Mouse (Mus musculus): Measurements from ENCODE around the gene Sgf29.
"Not testable (repeated sequence)": the region's sequence is repeated elsewhere in the genome, so short reads cannot be mapped to it uniquely, and the experiment has no call there.

The Sgf29 gene

GRCm38 (mm10) chr7:126636733-126637520 is 12.2 kb upstream of the Sgf29 start:
- DNase-seq (ENCODE audit: low spot score in 2 of 2) = peak in 1 of 2 experiments; percentile 11

- no peak for DNase-seq (ENCODE audit: low spot score in 2 of 2)
Measured at GRCm38 (mm10) chr7:126642545-126643243, 6.4 kb upstream of the Sgf29 start.

GRCm38 (mm10) chr7:126643244-126643617 is 5.9 kb upstream of the Sgf29 start:
- DNase-seq (ENCODE audit: low spot score in 2 of 2) = not testable (repeated sequence)

- DNase-seq (ENCODE audit: low spot score in 2 of 2) = no peak
Measured at GRCm38 (mm10) chr7:126644345-126644744, 4.8 kb upstream of the Sgf29 start.

DNA sequence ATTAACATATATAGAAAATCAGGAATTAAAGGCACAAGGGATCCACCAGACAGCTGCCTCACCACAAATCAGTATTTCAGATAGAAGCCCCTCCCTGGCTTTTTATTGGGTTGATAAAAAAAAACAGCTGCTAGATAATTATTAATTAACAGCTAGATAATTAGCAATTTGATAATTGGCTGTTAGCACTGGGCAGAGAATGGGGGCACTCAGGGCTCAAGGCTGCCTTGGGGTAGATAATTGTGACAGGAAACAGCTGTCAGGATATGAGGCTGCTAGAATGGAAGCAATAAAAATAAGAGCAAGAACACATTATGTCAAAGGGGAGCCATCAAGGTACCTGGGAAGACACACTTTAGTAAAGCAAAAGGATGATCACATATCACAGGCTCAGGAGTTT is 4.2 kb upstream of the Sgf29 start:
- no peak for DNase-seq (ENCODE audit: low spot score in 2 of 2)

GRCm38 (mm10) chr7:126645708-126646107 is 3.4 kb upstream of the Sgf29 start:
- no peak for DNase-seq (ENCODE audit: low spot score in 2 of 2)

DNA sequence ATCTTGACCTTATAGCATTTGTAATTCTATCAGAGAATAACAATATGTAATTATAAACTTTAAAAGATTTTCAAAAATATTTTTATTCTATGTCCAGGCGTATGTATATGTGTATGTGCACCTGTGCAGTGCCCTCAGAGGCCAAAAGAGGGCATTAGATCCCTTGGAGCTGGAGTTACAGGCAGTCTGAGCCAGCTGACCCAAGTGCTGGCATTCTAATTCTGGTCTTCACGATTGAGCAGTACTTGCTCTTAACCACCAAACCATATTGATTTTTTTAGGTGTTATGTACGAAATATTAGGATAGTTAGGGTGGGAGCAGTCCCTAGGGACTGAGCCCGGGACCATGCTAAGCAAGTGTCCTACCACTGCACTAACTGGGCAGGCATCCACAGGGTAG is 623 bp upstream of the Sgf29 start:
- no peak for DNase-seq (ENCODE audit: low spot score in 2 of 2)

GRCm38 (mm10) chr7:126650852-126651251 is 1.7 kb downstream of the Sgf29 start:
- no peak for DNase-seq (ENCODE audit: low spot score in 2 of 2)

DNA sequence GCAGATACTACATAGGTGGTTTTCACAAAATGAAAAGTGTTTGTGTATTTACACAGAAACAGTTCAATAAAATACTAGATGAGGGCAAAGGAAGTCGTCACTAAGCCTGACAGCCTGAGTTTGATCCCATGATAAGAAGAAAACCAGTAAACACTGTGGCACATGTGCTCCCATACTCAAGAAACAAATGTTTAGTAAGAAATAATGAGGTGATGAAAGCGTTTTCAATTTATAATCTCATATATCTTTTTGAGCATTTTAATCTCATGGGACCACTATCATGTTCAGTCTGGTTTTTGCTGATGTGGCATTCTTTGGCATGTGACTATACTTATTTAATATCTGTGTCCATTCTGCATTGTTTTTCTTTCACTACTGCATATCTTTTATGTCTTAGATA is 4.9 kb downstream of the Sgf29 start:
- no peak for DNase-seq (ENCODE audit: low spot score in 2 of 2)

- DNase-seq (ENCODE audit: low spot score in 2 of 2) = no peak
Measured at GRCm38 (mm10) chr7:126655695-126656094, 6.6 kb downstream of the Sgf29 start.

- no peak for DNase-seq (ENCODE audit: low spot score in 2 of 2)
Measured at GRCm38 (mm10) chr7:126657522-126657921, 8.4 kb downstream of the Sgf29 start.

- no peak for DNase-seq (ENCODE audit: low spot score in 2 of 2)
Measured at GRCm38 (mm10) chr7:126659771-126660170, 10.7 kb downstream of the Sgf29 start.

GRCm38 (mm10) chr7:126663646-126664045 is 14.5 kb downstream of the Sgf29 start:
- DNase-seq (ENCODE audit: low spot score in 2 of 2) = no peak

DNA sequence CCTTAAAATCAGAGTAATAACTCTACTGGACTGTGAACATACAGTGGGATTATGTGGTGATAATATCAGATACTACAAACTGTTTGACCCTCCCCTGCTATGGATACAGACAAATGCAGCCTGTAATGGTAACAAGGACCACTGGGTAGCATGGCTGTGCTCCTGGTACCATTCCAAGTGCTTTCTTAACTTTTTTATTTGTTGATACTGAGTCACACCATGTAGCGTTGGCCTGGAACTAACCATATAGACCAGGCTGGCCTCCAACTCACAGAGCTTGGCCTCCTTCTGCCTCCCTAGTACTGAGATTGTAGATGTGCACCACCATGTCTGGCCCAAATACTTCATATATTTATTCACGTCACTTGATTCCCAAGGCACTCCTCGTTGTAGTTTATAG is 16.2 kb downstream of the Sgf29 start:
- DNase-seq (ENCODE audit: low spot score in 2 of 2) = no peak

GRCm38 (mm10) chr7:126667495-126668090 is 18.5 kb downstream of the Sgf29 start:
- DNase-seq (ENCODE audit: low spot score in 2 of 2) = no peak

DNA sequence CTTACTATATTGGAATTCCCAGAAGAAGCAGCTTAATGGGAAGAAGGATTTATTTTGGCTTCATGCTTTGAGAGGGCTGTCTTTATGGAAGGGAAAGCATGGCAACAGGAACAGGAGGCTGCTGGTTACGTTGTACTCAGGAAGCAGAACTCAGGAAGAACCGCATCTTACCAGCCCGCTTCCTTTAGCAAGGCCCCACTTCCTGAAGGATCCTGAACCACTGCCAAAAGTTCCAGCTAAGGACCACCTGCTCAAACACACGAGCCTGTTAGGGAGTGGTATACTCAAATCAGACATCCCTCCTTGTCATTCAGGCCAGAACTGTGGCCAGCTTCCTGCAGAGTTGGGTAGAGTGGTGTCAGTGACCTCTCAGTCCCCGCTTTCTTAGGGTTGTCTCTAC is 19.3 kb downstream of the Sgf29 start:
- no peak for DNase-seq (ENCODE audit: low spot score in 2 of 2)

DNA sequence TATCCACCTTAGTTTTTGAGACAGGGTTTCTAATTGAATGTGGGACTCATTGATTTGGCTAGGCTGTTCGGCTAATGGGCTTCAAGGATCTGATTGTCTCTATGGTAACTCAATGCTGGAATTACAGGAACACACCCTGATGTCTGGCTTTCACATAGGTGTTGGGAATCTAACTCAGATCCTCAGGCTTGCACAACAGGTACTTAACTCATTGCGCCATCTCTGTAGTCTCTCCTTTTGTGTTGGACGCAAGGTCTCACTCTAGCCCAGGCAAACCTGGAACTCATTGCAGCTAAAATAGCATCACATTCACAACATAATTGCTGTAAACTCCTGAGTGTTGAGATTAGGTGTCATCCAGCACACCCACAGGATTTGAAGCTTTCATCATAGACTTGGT is 21.0 kb downstream of the Sgf29 start:
- DNase-seq (ENCODE audit: low spot score in 2 of 2) = no peak

DNA sequence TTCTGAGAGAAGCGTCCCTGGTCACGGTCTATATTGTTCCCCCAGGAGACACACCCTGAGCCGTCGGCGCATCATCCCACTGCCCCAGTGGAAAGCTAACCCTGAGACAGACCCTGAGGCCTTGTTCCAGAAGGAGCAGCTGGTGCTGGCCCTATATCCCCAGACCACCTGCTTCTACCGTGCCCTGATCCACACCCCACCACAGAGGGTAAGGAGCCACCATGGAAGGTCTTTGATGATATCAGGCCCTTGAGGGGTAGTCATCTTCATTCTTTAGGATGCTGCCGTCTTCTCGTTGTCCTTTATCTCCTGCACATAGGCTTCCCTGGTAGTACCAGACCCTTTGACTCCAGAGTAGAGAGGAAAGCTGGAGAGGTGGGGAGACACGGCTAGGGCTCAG is 23.0 kb downstream of the Sgf29 start:
- no peak for DNase-seq (ENCODE audit: low spot score in 2 of 2)

GRCm38 (mm10) chr7:126675104-126675503 is 26.0 kb downstream of the Sgf29 start:
- no peak for DNase-seq (ENCODE audit: low spot score in 2 of 2)

- DNase-seq (ENCODE audit: low spot score in 2 of 2) = no peak
Measured at GRCm38 (mm10) chr7:126676207-126676606, 27.1 kb downstream of the Sgf29 start, which contains the start of gene Sult1a1. Gene Sult1a1, minus strand, starts transcription at chr7:126676432.

DNA sequence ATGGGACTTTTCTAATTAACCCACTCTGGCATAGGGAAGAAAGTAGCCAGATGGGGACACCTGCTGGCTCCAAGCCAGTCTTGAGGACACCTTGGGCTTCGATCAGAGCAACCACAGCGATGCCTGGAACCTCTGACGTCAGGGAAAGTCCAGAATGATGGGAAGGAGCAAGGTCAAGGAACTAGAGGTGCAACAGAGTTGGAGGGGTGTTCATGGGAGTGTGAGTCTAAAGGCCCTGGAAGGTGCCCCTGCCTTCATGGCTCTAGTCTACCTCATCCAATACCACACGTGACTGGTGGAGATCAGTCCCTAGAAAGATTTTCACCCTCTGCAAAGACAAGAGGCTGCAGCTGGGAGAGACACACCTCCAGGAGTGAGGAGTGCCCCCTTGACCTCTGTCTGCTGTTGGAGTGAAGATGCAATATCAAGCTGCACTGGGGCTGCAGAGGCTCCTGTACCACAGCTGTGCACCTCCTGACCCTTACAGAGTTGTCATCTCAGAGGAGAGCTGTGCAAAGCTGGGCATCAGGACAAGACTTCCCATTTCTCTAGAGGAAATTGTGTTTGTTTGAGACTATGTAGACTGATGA is 27.6 kb downstream of the Sgf29 start:
- DNase-seq (ENCODE audit: low spot score in 2 of 2) = no peak

DNA sequence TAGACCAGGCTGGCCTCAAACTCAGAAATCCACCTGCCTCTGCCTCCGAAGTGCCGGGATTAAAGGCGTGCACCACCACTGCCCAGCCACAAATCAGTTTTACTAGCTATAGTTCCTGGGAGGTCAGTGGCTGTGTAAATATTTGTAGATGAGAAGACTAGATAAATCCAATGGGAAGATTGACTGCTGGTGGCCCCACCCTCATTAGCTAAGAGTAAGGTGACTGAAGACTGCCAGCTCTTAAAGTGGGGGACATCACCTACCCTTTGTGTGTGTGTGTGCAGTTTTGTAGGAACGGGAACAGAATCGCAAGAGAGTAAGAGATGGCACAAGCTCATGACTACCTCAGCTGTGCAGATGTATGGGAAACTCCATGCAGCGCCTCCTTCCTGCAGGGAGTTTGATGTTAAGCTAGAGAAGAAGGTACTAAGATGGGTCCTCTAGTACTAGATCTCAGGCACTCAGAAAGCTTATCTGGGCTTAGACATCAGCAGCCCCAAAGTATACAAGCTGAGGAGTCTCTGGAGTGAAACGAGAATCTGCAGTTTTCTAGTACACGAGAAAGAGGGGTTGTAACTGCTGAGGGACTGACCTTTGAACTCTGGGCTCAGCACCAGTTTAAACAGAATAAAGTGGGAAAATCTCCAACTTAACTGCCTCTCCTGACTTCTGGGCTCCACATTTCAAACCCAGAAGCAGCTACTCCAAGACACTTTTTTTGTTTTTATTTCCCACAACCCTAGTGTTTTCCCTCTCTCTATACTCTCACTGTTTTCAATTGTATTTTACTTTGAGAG is 29.6 kb downstream of the Sgf29 start:
- no peak for DNase-seq (ENCODE audit: low spot score in 2 of 2)
